Mouse (Mus musculus) lung, postnatal 36 days (tissue): ENCODE data around the gene Dusp8.

Source experiments
- DNase-seq: peaks from one replicate; pipeline ENCODE4 v3.0.0; 2022; ENCODE audit warnings: mixed read lengths

The Dusp8 gene

DNA sequence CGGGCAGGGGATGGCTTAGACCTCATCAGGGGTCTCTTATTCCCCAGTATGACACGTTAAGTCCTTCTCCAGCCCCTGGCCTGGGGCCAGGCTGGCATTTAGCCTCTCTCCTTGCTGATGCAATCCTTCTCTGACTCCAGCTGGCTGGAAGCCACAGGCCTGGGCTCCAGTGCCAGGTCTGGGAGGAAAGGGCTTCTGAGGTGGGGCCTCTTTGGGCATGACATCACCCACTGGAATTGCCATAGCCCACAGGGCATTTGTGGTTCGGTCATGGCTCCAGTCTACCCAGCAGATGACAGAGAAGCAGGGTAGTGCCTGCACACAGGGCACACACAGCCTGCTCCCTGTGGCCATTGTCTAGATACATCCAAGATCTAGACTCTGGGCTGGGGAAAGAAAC, 10.8 kb downstream of the Dusp8 start:
- peak; percentile 92 for DNase-seq

DNA sequence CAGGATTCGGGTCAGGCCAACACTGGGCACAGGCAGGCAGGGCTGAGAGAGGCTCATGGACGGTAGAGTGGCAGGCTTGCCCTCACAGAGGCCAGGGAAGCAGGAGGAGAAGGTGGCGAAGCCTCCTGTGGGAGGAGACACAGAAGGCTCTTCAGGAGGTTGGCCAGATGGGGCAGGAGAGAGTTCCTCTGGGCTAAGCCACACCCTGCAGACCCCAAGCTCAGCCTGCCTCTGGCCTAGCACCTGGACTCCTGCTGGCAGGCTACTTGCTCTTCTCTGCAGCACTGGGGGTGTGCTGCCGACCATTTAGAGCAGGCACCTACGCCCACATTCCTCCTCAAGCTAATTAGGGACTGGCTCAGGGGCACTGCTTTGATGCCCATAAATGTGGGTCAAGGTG, 11.2 kb downstream of the Dusp8 start:
- peak; percentile 24 for DNase-seq

DNA sequence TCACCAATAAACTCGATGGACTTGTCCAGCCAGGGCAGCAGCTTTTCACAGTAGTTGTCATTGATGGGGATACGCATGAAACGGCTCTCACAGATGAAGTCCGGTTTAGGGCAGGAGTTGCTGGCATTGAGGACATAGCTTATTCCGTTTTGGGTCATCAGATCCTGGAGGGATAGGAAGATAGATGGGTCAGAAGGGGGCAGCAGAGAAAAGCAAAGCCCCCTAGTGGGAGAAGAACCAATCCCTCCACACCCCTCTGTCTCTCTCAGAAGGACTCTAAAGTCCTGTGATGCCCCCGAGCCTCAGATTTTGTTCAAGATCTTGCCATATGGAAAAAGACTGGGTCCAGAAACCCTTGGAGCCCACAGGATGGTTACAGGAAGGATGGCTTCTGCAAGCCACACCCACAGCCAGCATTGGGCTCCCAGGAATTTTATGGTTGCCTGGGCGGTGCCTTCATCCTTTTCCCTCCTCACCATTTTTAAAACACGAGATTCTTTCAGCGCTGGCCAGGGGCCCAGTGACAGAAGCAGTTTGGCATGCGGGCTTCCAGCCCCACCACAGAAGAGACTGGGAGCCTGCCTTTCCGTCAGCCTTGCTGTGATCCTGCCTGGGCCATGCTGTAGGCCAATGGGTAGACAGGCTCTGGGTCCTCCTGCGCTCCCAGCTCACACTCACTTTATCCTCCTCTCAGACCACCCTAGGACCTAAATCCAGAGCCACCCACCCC, 11.9 kb downstream of the Dusp8 start:
- peak; percentile 82 for DNase-seq

DNA sequence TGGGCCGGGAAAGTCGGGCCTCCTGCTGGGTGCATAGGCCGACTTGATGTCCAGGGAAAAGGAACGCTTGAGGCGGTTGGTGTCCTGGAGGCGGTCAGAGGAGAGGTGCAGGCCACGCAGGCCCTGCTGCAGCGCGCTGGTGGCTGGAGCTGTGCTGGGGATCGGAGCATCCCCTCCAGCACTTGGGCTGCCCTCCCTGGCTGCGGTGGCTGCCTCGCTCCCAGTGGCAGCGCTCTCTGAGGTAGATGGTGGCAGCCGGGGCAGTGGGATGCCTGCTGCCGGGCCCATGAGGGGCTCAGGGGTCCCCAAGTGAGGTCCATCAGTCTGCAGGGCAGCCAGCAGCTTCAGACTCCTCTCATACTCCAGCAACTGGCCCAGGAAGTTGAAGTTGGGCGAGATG, 13.0 kb downstream of the Dusp8 start:
- no peak for DNase-seq

DNA sequence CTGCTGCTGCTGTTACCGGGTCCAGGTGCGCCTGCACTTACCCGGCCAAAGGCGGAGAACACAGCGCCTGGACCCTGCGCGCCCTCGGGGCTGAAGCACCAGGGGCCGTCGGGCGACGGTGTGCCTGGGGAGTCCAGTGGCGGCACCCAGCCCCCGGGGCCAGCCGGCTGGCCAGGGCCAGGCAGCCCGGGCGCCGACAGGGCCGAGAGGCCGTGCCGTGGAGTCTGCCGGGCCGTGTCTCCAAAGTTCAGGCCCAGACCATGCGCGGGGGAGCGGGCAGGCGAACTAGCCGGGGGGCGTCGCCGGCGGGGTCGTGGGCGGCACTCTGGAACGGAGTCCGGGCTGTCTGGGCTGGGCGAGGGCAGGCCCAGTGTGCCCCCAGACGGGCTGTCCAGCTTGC, 13.5 kb downstream of the Dusp8 start:
- DNase-seq = no peak

DNA sequence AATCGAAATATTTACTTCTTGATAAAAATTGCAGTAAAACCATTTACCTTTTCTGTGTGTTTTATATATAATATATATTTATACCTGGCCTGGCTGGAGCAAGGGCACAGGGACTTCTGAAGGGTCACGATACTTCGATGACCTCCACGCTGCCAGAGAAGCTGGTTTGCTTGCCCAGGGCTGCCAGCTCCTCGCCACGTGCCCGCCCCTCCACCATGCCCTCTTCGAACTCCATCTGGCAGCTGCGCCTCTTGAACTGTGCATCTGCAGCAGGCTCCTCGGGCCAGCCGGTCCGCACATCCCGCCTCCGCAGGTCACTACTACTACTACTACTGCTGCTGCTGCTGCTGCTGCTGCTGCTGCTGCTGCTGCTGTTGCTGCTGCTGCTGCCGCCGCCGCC, 13.9 kb downstream of the Dusp8 start:
- no peak for DNase-seq

DNA sequence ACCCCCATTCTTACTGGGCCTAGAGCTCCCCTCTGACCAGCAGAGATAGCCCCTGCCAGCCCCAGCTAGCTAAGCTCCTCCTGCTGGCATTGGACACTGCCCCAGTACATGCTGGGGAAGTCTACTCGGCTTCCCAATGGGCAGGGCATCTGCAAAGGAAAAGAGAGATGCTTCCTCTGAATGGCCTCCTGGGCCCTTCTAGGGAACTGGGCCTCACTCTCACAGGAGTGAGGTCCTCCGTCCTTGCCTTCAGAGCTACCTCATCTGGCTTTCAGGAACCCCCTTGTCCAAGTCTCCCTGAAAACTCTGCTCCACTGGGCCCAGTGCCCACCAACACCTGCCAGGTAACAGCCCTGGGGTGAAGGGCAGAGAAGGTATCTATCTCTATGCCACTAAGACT, 14.8 kb downstream of the Dusp8 start:
- DNase-seq = no peak

DNA sequence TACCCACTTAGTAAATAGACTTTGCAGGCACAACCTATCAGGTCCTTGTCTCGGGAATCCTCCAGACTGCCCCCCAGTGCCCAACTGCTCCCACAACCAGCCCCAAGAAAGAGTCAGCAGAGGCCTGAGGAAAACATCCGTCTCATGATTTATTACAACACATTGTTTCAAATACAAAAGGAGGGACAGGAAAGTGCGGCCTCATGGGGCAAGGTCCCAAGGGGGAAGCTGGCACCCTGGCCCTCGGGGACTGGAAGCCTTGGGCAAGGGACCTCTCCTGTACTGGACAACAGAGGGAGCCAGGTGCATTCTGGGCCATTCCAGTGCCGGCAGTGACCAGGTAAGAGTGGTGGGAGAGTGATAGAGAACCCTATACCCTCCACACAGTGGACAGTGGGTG, 16.3 kb downstream of the Dusp8 start:
- peak; percentile 55 for DNase-seq

DNA sequence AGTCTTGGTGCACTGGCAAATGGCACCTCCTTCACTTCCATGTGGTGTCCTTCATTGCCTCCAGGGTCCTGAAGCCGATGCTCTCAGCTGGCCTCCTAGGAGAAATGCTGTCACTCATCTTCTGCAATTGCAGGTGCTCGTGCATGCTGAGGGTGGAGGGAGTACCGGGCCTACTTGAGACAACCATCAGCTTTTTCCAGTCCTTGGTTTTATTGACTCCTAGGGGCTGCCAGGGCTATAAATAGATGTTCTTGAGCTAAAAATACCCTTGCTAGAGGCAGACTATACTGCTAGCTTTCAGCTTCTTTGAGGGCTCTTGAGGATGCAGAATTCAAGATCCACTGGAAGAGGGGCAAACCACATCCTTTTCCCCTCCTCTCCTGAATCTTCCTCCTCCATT, 18.5 kb downstream of the Dusp8 start:
- DNase-seq = peak; percentile 16

DNA sequence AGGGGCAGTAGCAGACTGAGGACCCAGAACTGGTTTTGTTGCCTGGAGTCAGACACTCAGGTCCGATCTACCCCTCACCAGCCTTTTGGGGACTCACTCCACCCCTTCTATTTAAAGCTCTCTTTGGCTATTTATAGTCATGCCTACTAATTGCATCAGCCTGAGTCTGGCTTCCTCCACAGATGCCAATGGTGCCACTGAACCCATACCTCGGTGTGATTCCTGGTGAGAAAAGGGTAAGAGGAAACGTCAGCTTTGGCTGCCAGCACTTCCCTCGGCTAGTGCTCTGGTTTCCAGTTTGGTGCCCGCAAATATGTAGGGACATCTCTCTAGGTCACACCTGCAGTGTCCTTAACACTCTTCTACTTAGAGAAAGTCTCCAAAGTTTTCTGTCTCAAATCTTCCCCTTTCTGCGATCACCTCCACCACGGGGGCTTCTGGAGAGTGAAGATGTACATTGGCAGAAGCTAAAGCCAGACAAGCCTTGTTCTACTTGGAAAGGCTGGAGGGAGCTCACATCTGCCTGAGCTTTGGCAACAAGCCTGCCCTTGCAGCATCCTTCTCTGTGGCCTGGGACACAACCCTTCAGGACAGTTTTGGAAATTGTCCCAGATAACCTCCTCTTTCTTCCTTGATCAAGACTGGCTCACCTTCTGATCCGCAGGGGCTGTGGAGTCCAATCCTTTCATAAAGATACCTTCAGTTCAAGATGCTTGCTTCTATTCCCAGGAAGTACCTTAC, 21.3 kb downstream of the Dusp8 start:
- DNase-seq = no peak

DNA sequence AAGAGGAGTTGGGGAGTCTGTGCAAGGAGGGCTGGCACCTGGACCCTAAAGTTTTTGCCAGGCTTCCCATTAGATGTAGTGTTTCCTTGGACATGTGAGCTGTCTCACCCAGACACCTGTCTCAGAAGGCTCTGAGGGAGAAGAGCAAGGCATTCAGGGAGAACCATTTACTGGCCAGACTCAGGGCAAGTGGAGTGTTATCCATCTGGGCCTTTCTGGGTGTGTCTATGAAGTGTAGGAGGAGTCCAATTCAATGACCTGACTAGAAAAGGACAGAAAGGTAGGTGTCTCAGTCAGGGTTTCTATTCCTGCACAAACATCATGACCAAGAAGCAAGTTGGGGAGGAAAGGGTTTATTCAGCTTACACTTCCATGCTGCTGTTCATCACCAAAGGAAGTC, 23.9 kb downstream of the Dusp8 start:
- DNase-seq = no peak

DNA sequence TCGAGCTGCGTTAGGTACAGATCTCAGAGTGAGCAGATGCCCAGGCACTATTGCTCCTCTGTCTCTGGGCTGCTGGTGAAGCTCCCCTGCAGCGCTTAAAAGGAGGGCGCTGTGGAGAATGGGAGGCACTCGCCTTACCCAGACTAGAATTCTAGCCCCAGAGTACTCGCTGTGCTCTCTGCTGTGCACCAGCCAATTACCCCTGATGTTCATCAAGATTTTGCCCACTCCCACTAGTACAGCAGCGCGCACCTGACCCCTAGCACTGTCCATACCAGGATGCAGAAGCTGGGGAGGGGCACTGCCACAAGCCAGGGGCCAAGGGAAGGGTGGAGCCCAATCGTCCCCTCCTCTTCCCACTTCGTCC, 24.4 kb downstream of the Dusp8 start:
- no peak for DNase-seq

DNA sequence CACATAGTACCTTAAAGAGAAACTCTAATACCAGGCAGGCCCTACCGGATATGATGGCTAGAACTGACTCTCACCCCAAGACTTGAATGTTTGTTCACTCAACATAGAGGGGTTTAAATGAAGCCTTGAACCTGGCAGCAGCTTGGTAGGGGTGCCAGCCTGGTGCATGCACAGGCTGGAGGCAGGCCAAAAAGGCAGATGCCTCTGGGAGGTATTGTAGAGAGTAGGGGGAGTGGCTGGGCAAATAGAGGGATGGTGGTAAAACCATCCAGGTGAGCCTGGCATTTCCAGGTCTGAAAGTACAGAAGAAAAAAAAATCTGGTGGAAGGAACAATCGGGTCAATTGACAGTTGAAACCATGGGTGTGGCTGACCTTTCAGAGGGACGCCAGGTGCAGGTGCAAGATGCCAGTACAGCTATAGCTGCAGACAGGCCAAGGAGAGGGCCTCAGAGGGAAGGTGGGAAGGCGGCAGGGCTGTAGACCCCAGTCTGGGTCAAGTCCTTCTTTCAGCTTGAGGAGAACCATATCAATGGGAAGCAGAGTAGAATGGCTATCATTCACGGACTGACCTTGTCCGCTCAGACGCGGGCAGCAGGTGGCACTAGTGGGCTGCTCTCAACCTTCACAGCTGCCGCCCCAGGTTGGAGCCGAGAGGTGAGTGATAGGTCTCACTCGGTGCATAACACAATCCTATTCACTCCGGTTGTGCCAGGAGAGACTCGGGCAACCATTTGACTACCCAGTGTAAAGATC, 25.0 kb downstream of the Dusp8 start:
- peak; percentile 90 for DNase-seq

DNA sequence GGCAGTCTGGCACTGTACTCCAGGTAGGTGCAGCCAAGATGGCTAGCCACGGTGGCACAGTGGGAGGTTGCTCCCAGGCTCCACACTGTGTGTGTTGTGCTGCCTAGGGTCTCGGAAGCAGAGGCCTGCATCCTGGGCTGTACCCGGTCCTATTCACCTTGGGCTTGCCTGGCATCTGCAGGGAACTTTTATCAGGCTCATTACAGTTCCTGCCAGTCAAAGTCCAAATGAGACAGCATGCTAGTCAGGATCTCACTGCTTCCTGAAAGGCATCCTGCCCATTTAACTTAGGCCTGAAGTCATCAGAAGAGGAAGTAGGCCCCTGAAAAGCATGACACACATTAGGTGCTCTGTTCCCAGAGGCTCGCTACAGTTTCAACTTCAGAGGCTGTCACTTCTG, 27.2 kb downstream of the Dusp8 start:
- no peak for DNase-seq

DNA sequence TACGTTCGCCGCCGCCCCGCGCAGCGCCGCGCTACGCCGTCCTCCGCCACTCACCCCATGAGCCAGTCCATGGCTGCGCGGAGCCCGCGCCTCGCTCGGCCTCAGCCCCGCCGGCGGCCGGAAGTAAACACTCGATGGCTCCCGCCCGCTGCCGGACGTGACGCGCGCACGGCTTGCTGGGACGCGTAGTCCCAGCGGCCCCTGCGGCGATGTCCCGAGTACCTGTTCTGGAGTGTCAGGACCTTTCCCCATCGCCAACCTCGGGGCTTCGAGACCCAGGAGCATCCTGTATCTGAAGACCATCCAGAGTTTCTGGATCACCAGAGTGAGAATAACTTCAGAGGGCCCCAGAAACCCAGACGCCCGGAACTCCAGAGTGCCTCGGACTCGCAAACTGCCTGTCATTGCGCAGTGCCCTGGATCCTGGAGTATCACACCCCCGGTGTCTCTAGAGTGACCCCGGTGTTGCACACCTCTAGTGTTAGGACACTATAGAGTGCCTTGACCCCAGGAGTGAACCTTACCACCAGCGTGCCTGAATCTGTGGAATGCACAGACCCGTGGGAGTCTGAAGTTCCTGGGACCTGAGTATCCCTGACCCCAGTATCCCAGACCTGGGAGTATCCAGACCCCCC, 34.6 kb downstream of the Dusp8 start, which contains the start of gene Mob2:
Mob2 (minus strand) TSS at position 135 of the 635 bp plus-strand sequence.
- peak; percentile 95 for DNase-seq

DNA sequence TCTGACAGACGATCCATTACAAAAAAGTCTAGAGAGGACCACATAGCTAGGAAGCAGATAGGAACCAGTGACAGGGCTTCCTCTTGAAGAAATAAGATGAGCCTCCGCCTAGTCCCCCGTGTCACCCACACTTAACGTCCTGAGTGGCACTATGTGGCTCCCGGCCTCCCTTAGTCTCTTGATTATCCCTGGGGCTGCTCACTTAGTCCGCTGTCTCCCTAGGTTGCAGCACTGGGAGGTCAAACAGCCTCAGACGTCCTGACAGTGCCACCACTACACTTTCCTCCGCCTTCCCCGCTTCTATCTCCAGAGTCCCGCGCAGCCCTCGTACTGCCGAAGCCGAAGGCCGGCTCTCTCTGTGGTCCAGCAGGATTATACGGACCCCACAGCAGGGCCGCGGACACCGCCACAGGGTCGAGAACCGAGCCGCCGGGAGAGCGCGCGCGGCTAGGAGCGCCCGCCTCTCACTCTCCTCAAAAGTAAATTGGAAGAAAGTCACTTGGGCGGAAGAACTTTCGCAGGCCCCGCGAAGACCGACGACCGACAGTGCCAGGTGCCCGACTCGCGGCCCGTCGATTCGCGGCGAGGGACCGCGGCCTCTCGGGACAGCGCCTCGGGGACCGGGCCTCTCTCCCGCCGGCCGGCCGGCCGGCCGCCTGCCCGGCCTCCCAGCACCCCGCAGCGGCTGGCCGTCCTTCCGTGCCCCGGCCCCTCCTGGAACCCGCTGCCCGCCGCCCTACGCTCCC, 35.3 kb downstream of the Dusp8 start:
- DNase-seq = no peak

DNA sequence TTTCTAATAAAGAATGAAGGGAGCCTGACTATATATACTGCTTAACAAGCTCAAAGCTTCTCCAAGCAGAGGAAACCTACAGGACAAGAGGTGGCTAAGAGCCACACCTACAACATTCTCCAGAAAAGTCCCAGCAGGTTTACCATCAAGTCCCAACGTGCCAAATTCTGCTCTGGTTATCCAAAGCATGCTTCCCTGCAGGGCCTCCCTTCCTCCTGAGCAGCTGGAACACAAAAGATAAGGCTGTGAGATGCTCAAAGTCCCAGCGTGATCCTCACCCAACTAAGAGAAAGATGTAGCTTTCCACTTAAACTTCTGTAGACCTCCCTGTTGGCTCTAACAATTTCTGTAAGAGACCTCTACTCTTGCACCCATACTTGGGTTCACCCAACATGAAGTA, 36.6 kb downstream of the Dusp8 start:
- no peak for DNase-seq

DNA sequence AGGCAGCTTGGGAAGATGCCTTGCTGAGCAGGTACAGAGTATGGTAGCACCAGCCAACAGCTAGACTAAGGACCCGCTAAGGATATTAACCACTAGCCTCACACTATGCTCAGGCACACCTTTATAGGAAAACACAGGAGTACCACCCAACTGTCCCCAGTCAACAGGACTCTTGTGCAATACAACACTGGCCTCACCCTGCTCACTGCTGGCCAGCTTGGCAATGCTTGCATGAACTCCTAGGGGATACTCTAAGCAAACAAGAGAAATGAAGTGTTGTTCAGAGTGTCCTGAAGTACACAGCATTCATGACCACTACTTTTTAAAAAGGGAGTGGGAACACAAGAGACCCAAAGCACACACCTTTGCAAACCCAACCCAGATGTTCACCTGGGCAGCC, 38.5 kb downstream of the Dusp8 start:
- no peak for DNase-seq

DNA sequence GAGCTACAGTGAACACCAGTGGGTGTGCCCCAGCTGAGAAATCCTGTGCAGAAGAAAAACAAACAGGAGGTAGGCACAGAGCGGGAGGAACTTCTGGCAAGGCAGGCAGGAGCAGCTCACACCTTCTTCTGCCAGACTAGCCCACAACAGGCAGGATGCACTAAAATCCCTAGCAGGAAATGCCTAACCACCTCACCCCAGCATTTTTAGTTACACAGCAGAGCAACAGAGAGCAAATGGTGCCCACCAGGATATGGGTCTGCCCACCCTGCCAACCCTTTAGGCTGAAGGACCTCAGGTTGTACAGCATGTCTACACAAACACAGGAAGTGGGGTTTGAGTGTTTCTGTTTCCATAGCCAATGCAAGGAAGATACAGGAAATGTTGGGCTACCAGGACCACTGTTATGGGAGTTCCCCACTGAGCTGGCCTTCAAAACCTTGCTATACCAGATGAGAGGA, 39.0 kb downstream of the Dusp8 start:
- DNase-seq = peak; percentile 62

DNA sequence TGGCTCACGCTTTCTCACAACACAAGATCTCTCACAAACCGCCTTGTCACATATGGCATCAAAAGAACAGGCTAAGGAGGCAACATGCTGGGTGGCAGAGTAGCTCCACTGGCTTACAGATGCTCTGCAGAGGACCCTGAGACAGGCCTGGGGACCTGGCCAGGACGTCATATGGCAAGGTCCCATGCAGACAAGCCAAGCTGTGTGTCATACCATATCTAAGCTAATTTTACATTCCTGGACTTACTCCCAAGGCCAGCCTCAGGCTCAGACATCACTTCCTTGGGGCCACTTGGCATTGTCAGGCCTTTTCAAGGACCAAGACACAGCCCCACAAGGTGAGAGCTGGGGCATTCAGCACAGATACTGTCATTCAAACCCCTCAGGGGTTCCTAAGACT, 40.2 kb downstream of the Dusp8 start:
- DNase-seq = no peak

DNA sequence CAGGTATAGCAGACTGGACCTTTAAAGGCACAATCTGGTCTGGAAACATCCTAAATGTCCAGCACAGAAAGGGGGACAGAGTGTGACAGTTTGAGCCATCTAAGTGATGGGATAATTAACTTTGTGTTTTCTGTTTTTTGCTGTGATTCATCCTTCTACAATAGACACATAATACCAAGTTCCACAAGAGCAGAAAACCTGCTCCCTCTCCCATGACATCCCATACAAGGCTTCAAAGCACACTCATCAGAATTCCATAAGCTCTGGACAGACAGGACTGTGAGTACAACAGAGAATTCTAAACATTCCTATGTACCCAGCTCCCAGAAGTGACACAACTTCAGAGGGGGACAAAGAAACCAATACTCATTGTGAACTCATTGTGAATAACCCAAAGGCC, 45.1 kb downstream of the Dusp8 start:
- DNase-seq = no peak

DNA sequence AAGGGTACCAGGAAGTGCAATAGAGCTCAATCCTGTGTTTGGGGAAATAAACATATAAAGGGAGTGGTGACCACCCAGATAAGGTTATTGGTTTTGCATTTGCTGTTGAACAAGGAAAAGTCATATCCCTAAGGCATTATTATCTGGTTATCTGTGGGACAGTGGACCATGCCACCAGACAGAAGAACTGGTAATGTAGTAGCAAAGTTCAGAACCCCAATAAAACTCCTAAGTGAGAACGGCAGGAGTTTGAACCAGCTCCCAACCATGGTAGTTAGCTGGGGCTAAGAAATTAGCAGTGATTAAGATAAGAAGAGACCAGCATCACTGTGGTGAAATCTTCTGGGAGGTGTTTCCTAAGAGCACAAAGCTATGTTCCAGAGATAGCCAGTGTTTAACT, 49.7 kb downstream of the Dusp8 start:
- DNase-seq = no peak

DNA sequence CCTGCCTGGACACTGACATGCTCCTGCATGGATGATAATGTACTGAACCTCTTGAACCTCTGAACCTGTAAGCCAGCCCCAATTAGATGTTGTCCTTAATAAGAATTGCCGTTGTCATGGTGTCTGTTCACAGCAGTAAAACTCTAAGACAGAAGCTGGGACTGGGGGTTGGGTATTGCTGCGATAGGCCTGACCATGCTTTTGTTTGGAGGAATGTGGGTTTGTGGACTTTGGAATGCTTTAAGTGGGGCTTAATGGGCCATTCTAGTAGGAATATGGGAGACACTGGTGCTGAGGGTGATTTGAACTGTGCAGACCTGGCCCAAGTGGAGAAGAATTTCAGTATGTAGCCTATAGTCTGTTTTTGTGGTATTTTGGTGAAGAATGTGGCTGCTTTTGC, 50.3 kb downstream of the Dusp8 start:
- no peak for DNase-seq
